Mouse (Mus musculus) MN1 (cell line): Measurements from ENCODE around the gene Tnnt1.

Source experiments
- DNase-seq: peaks from one replicate; pipeline ENCODE4 v3.0.0-alpha.2; 2016; ENCODE audit warnings: low spot score

Tnnt1 gene

GRCm38 (mm10) chr7:4497271-4497903, 18.8 kb downstream of the Tnnt1 start:
- no peak for DNase-seq

GRCm38 (mm10) chr7:4496468-4496867, 19.7 kb downstream of the Tnnt1 start:
- no peak for DNase-seq

- no peak for DNase-seq
Measured at GRCm38 (mm10) chr7:4493991-4494390, 22.2 kb downstream of the Tnnt1 start.

DNA sequence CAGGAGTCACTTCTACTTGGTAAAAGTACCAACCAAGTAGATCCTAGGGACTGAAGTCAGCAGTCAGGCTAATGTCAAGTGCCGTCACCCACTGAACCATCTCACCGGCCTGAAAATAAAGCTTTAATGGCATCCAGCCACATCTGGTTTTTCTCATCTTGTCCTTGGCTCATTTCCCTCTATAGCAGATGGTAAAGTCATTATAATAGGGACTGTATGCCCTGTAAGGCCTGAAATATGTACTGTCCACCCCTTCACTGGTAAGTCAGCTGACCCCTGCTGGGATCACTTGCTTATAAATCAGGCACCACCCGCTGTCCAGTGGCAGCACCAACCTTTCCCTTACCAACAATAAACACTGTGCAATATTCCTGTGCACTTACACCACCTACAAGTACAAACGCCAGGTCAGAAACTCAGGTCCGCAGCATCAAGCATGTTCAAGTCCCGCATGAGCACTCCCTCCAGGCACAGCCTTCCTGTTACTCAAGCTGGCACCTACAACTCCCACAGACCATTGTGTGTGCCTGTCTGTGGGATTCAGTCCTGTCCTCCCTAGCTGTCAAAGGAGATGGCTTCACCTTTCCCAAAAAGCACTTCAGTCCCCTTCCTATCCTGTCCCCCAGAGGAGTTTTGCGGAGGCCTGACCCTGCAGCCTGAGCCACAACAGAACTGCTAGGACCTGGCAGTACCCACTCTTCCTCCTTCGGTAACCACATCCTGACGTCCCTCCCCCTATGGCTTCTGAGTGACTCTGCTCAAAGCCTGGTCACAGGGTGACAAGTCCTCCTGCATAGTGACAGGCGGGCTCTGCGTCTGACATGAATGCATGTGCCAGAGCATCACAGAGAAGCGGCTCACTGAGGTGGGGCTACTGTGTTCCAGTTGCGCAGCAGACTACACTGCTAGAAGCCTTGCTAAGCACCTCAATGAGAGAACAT, 23.6 kb downstream of the Tnnt1 start:
- DNase-seq = peak; percentile 83

- DNase-seq = no peak
Measured at GRCm38 (mm10) chr7:4491308-4491707, 24.9 kb downstream of the Tnnt1 start.

DNA sequence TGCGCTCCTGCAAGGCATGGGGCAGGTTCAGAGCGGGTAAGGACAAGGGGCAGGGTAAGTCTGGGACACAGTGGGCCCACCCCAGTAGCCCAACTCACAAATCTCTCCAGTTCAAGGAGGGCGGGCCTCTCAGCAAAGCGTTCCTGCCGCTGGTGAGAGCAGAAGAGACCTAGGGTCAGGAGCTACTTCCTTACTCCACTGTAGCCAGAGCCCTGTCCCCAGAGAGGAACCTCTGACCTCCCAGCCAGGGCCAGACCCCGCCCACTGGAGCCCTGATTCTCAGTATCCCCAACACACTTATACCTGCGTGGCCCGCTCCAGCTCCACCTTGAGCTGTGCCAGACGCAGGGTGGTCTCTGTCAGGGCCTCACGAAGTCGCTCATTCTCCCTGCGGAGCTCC, 33.9 kb downstream of the Tnnt1 start:
- no peak for DNase-seq

GRCm38 (mm10) chr7:4479674-4480073, 36.5 kb downstream of the Tnnt1 start:
- DNase-seq = peak; percentile 59

DNA sequence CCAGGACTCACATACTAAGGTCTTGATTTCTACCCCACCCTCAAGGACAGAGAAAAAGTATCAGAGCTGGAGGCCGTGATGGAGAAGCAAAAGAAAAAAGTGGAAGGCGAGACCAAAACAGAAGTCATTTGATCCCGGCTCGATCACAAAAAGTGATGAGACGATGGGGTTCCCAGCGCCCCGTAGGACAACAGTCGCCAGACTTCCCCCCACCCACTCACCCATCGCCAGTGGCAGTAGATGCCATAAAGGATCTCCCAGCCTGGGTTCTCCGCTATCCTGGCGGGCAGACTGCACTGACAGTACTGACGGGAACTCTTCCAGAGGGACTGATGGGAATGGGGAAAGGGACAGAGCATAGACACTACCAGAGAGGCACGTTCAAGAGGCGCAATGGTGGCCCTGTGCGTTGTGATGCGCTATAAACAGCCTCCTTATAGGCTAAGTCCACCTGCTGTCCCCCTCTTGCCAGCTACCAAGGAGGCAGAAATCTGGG, 37.3 kb downstream of the Tnnt1 start:
- no peak for DNase-seq

- no peak for DNase-seq
Measured at GRCm38 (mm10) chr7:4478021-4478795, 38.0 kb downstream of the Tnnt1 start.

- DNase-seq = no peak
Measured at GRCm38 (mm10) chr7:4473940-4474339, 42.2 kb downstream of the Tnnt1 start.

DNA sequence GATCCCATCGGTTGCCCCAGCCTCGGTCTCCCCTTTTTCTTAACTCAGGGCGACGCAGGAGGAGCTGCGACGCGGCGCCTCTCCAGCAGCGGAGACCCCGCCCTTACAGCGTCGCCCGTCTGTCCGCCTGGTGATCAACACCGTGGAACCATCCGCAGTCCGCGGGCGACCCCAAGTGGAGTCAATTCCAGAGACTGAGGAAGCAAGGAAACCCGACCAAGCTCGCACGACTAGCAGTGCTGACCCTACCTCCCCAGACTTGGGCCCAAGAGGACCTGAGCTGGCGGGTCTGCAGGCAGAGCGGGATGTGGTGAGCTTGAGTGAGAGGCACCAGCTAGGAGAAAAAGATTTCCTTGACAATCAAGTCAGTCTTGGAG, 45.0 kb downstream of the Tnnt1 start:
- DNase-seq = peak; percentile 76

DNA sequence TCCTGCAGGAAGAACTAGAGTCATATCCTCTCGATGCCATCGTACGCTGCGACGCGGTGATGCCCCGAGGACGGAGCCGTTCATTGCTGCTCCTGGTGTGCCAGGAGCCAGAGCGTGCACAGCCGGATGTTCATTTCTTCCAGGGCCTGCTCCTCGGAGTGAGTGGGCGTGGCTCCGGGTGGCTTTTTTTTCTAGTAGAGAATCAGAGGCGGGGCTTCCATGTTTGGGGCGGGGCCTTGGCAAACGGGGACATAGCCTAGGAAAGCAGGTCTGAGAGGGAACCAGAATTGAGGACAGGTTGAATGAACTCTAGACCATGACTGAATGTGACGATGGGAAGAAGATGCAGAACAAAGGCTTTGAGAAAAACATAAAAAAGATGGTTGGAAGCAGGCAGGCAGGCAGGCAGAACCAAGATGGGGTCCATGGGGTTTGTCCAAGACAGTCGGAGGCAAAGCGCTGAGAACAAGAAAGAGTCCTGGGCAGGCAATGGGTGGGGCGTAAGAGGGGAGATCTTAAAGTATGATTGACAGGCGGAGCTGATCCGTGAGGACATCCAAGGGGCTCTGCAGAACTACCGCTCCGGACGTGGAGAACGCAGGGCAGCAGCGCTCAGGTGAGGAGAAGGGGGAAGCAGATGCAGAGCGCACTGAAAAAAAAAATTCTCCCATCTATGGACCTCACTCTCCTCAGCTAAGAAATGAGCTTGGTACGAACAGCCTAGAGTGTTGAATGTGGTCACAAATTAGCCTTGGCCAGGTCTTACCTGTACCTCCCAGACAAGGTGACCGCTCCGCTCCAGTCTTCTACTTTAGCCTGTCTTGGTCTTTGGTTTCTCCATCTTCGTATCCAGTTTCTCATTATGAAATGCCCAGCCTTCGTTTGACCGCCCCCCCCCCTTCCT, 45.7 kb downstream of the Tnnt1 start:
- DNase-seq = peak; percentile 71

DNA sequence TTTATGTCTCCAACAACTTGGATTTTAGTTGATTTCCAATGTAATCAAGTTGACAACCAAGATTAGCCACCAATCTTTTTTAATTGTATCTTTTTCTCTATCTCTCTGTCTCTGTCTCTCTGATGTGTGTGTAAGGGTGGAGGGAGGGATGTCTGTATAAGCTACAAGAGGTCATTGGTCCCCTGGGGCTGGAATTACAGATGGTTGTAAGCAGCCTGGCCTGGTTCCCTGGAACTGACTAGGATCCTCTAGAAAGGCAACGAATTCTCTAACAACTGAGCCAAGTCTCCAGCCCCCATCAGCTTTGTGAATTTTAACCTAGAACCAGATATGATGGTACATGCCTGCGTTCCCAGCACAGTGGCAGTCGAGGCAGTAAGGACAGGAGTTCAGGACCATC, 48.4 kb downstream of the Tnnt1 start:
- DNase-seq = no peak

GRCm38 (mm10) chr7:4464194-4464824, 51.9 kb downstream of the Tnnt1 start:
- no peak for DNase-seq

DNA sequence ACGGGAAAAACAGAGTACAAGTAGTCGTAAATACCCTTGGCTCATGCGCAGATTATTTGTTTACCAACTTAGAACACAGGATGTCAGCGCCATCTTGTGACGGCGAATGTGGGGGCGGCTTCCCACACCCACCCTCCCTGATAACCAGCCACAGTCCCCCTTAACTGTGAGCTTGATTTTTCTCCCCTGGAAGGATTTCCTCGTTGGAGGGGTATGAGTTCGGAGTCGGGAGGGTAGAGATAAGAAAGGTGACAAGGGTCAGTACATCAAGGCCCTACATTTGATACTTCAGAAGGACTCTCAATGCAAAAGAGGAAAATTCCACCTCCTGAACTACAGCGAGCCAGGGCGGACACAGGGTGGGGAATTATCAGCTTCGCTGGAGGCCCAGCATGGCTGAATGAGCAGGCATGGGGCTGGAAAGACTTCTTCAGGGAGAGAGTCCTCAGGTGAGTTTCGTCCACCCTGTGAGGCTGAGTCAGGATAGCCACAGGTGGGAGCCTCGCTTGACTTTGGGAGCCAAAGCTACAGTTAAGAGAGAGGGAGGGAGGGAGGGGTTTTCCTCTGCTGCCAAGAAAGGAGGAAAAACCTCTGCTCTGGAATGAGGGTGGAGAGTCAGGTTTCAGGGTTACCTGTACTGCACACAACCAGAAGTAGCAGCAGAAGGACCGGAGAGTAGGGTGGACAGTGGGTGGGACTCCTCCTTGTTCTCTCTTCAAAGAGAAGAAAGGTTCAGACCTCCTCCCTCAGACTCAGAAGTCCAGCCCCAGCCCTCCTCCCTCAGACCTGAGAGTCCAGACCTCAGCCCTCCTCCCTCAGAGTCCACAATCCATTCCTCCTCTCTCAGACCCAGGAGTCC, 55.4 kb downstream of the Tnnt1 start, which contains the start of gene Eps8l1:
Gene Eps8l1, plus strand, starts transcription at position 99 of the 859 bp plus-strand sequence.
- DNase-seq = no peak
